Mouse (Mus musculus): ENCODE results near the gene Msrb3. TPM values are rescaled to one million over a fixed set of nuclear protein-coding genes. Genes with fewer than 3 reads are reported as not detected.
"Not testable (repeated sequence)": the region's sequence is repeated elsewhere in the genome, so short reads cannot be mapped to it uniquely, and the experiment has no call there.

Msrb3 gene
- total RNA-seq, 2 experiments from 2014 or later = 4.2 to 4.3 TPM

- DNase-seq (ENCODE audit: extremely low spot score in 1 of 2, low spot score in 2 of 2) = no peak
- intact Hi-C loops (cut with DNase I) = no loop called here
These were observed 115.5 kb downstream of the Msrb3 start for GRCm38 (mm10) chr10:120783393-120783792.

- intact Hi-C loops (cut with DNase I) = no loop called here
- DNase-seq (ENCODE audit: extremely low spot score in 1 of 2, low spot score in 2 of 2) = no peak
These were observed 121.4 kb downstream of the Msrb3 start for GRCm38 (mm10) chr10:120777499-120777898.

- no peak for DNase-seq (ENCODE audit: extremely low spot score in 1 of 2, low spot score in 2 of 2)
- intact Hi-C loops (cut with DNase I) = no loop called here
These were observed 123.5 kb downstream of the Msrb3 start for GRCm38 (mm10) chr10:120775361-120775760.

- no peak for DNase-seq (ENCODE audit: extremely low spot score in 1 of 2, low spot score in 2 of 2)
- intact Hi-C loops (cut with DNase I) = no loop called here
These were observed 131.5 kb downstream of the Msrb3 start for GRCm38 (mm10) chr10:120767418-120767817.

GRCm38 (mm10) chr10:120765398-120765797 lies 133.5 kb downstream of the Msrb3 start:
- intact Hi-C loops (cut with DNase I) = no loop called here
- DNase-seq (ENCODE audit: extremely low spot score in 1 of 2, low spot score in 2 of 2) = no peak

GRCm38 (mm10) chr10:120763656-120764466 lies 135.0 kb downstream of the Msrb3 start:
- peak in 1 of 2 experiments; percentile 59 for DNase-seq (ENCODE audit: extremely low spot score in 1 of 2, low spot score in 2 of 2)
- intact Hi-C loops (cut with DNase I) = no loop called here

GRCm38 (mm10) chr10:120762958-120763357 lies 135.9 kb downstream of the Msrb3 start:
- DNase-seq (ENCODE audit: extremely low spot score in 1 of 2, low spot score in 2 of 2) = no peak
- intact Hi-C loops (cut with DNase I) = no loop called here

GRCm38 (mm10) chr10:120760679-120761078 lies 138.2 kb downstream of the Msrb3 start:
- DNase-seq (ENCODE audit: extremely low spot score in 1 of 2, low spot score in 2 of 2) = no peak
- intact Hi-C loops (cut with DNase I) = no loop called here

- DNase-seq (ENCODE audit: extremely low spot score in 1 of 2, low spot score in 2 of 2) = no peak
- intact Hi-C loops (cut with DNase I) = no loop called here
These were observed 139.0 kb downstream of the Msrb3 start for GRCm38 (mm10) chr10:120759883-120760282.

GRCm38 (mm10) chr10:120752454-120752853 lies 146.4 kb downstream of the Msrb3 start:
- no peak for DNase-seq (ENCODE audit: extremely low spot score in 1 of 2, low spot score in 2 of 2)
- intact Hi-C loops (cut with DNase I) = no loop called here

- intact Hi-C loops (cut with DNase I) = no loop called here
- DNase-seq (ENCODE audit: extremely low spot score in 1 of 2, low spot score in 2 of 2) = no peak
These were observed 147.1 kb downstream of the Msrb3 start for GRCm38 (mm10) chr10:120751821-120752261.

GRCm38 (mm10) chr10:120751295-120751722 lies 147.6 kb downstream of the Msrb3 start:
- intact Hi-C loops (cut with DNase I) = no loop called here
- DNase-seq (ENCODE audit: extremely low spot score in 1 of 2, low spot score in 2 of 2) = peak; percentile 16 to 82

- intact Hi-C loops (cut with DNase I); DNase-seq (ENCODE audit: extremely low spot score in 1 of 2, low spot score in 2 of 2): not testable (repeated sequence)
These were observed 149.3 kb downstream of the Msrb3 start for GRCm38 (mm10) chr10:120749556-120749955.

GRCm38 (mm10) chr10:120748156-120748555 lies 150.7 kb downstream of the Msrb3 start:
- intact Hi-C loops (cut with DNase I) = no loop called here
- no peak for DNase-seq (ENCODE audit: extremely low spot score in 1 of 2, low spot score in 2 of 2)

- DNase-seq (ENCODE audit: extremely low spot score in 1 of 2, low spot score in 2 of 2) = peak; percentile 50 to 65
- intact Hi-C loops (cut with DNase I) = no loop called here
These were observed 153.6 kb downstream of the Msrb3 start for GRCm38 (mm10) chr10:120745138-120745856.

GRCm38 (mm10) chr10:120744441-120745137 lies 154.3 kb downstream of the Msrb3 start:
- intact Hi-C loops (cut with DNase I) = no loop called here
- DNase-seq (ENCODE audit: extremely low spot score in 1 of 2, low spot score in 2 of 2) = no peak

- intact Hi-C loops (cut with DNase I) = no loop called here
These were observed 162.3 kb downstream of the Msrb3 start for GRCm38 (mm10) chr10:120736508-120737069.

GRCm38 (mm10) chr10:120735722-120736507 lies 163.0 kb downstream of the Msrb3 start:
- intact Hi-C loops (cut with DNase I) = no loop called here
- DNase-seq (ENCODE audit: extremely low spot score in 1 of 2, low spot score in 2 of 2) = no peak

More at GRCm38 (mm10) chr10:120736508-120737069, 162.3 kb downstream of the Msrb3 start:
- DNase-seq (ENCODE audit: extremely low spot score in 1 of 2, low spot score in 2 of 2) = no peak

Measured in left cerebral cortex, postnatal 10 days (tissue).